Mouse (Mus musculus) CD8-positive naive resting alpha-beta T cell, adult 2 months (primary cell): ENCODE results near the gene Sdr16c6.

Experiments used
- DNase-seq, 2 experiments: peaks; one replicate each; pipeline ENCODE4 v3.0.0; 2022; ENCODE audit warnings: low read depth in 2 of 2, low spot score in 2 of 2

Sdr16c6 gene

GRCm38 (mm10) chr4:4077372-4077771 is at the start of gene Sdr16c6:
Gene Sdr16c6, minus strand, starts transcription at chr4:4077522.
- no peak for DNase-seq

GRCm38 (mm10) chr4:4080180-4080579 is 2.9 kb upstream of the Sdr16c6 start:
- no peak for DNase-seq

- DNase-seq, result no peak
Observed at GRCm38 (mm10) chr4:4079132-4079531, 1.8 kb upstream of the Sdr16c6 start.

- DNase-seq, result no peak
Observed at GRCm38 (mm10) chr4:4076001-4076400, 1.3 kb downstream of the Sdr16c6 start.
